Mouse (Mus musculus) MN1 (cell line): ENCODE data around the gene Mapk11.

Experiments
- DNase-seq: peaks from one replicate; pipeline ENCODE4 v3.0.0-alpha.2; 2016; ENCODE audit warnings: low spot score

Mapk11 gene

GRCm38 (mm10) chr15:89104425-89104824 is 45.0 kb downstream of the Mapk11 start:
- DNase-seq, result no peak

- no peak for DNase-seq
Measured at GRCm38 (mm10) chr15:89103921-89104320, 45.5 kb downstream of the Mapk11 start.

DNA sequence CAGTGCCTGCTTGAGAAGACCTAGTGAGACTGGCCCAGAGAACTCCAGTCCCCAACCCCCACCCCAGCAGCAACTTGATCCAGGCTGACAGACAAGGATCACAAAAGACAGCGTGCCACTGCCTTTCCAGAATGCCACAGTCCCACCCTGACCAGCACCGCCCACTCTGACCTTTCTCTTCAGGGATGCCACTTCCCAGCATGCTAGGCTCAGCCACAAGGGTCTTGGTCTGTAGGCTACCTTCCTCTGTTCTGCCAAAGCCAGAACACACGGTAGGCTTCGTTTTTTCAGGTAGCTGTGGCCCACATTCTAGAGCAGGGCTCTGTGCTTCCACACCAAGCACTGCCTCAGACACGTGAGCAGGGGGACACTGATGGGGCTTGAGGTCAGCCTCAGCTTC is 46.8 kb downstream of the Mapk11 start:
- no peak for DNase-seq

DNA sequence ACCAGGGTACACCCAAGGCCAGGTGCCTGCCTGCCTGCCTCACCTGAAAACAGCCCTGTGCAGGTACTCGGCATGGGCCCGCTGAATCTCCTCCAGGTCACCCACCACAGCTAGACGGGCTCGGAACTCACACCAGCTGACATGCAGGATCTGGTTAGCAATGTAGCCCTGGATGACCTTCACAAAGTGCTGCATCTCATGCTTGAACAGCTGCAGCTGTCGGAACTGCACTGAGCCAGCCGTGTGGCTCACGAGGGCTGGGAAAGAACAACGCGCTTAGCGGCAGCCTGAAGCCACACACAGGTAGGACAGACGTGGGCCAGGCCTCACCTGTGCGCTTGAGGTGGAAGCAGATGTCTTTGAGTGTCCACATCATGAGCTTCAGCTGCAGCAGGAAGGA is 48.6 kb downstream of the Mapk11 start:
- DNase-seq, result no peak

DNA sequence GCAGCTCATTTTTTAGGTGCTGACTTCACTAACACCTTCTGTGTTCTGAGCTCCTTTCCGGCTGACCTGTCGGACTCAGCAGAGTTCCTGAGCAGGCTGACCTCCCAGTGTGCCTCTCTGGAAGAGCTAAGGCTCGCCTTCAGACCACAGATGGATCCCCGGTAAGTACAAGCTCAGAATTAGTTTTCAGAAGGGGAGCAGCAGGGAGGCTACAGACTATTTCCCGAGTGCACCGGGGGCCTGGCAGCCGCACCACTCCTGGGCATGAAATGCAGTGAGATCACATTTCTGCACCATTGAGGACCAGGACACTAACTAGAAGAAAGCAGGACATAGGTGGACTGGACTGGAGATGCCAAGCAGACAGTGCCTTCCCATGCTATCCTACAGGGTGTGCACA is 50.8 kb downstream of the Mapk11 start:
- DNase-seq, result no peak

- no peak for DNase-seq
Measured at GRCm38 (mm10) chr15:89097450-89097849, 52.0 kb downstream of the Mapk11 start.
